Comparison of ENCODE assay signal across 30 mouse cellular contexts in genomic region chr2:166719301-166719929, GRCm38 (mm10). TPM values are rescaled to one million over a fixed set of nuclear protein-coding genes. Genes with fewer than 3 reads are reported as not detected.
A peak's percentile ranks its signal among the peaks of the same experiment; 100 is the strongest.
DNase-seq lines count a peak whose midpoint lies in the region; ATAC-seq and TF ChIP-seq lines count a peak whose summit lies in the region.
"Had no signal": no experiment of that assay in that cellular context is flagged by ENCODE, and none has a peak within 500 bp of the region (broad histone marks: within the 10 kb centered on the region; RNA-seq: fewer than 3 reads in every experiment).

No protein-coding gene starts in this region.

- intact Hi-C loops in gastrocnemius, adult 2 months (cut with DNase I) = no loop called here
- intact Hi-C loops in heart, adult 2 months (cut with DNase I) = no loop called here

- no peak overlapping the region for H3K4me3 ChIP-seq in gastrocnemius, adult 2 months
- no peak overlapping the region for H3K4me3 ChIP-seq in heart, adult 2 months
- H3K4me3 ChIP-seq: embryonic facial prominence, embryonic 12.5 days; erythroblast, embryonic 14.5 days; forebrain, embryonic 12.5 days; layer of hippocampus, adult 2 months; limb, embryonic 10.5 days; liver, embryonic 15.5 days; lung, embryonic 15.5 days; stomach, embryonic 15.5 days had no signal

- H3K27ac ChIP-seq in gastrocnemius, adult 2 months = no peak overlapping the region
- H3K27ac ChIP-seq in heart, adult 2 months = no peak overlapping the region
- H3K27ac ChIP-seq: embryonic facial prominence, embryonic 12.5 days; forebrain, embryonic 12.5 days; hindbrain, embryonic 14.5 days; layer of hippocampus, adult 2 months; limb, embryonic 10.5 days; liver, embryonic 15.5 days; lung, embryonic 15.5 days; stomach, embryonic 15.5 days had no signal

- peak; percentile 78 for DNase-seq in heart, adult 11 months
- no peak for DNase-seq in heart, adult 18-20 months
- peak; percentile 47 for DNase-seq in MEL-GATA-1-ER (ENCODE audit: extremely low read depth, low read depth)
- no peak for DNase-seq in frontal cortex, postnatal 36 days (ENCODE audit: low spot score in 2 of 2)
- DNase-seq in thymus, postnatal 0 days (ENCODE audit: low spot score) = no peak
- no peak for DNase-seq in gastrocnemius, adult 2 months
- DNase-seq in heart, adult 2 months = no peak
- DNase-seq: adrenal gland, adult 2 months; cerebellum, adult 11-12 months; cerebellum, postnatal 10 days; gastrocnemius, postnatal 10 days; heart, postnatal 4 days; kidney, adult 9 months; kidney, postnatal 14 days; liver; lung, postnatal 4 days; right cerebral cortex, postnatal 25 days; spleen, adult 18-20 months; thymus, postnatal 4 days had no signal

- TF ChIP-seq CTCF in gastrocnemius, adult 2 months (IDR thresholded peaks at IDR 0.05) = no peak
- TF ChIP-seq CTCF in heart, adult 2 months (IDR thresholded peaks at IDR 0.05) = no peak

- no peak overlapping the region for H3K9ac ChIP-seq in heart, adult 2 months (ENCODE audit: low read depth, low read length)
- H3K9ac ChIP-seq: embryonic facial prominence, embryonic 12.5 days; forebrain, embryonic 12.5 days; hindbrain, embryonic 14.5 days; liver, embryonic 15.5 days; lung, embryonic 15.5 days; stomach, embryonic 15.5 days had no signal

- no peak for TF ChIP-seq EP300 in heart, adult 2 months (IDR thresholded peaks at IDR 0.05; ENCODE audit: insufficient read depth, low read depth, low read length)

- WGBS in heart, adult 2 months = 93% methylated on average over 1 of the region's 1 CpGs

- no peak for TF ChIP-seq POLR2A in heart, adult 2 months (IDR thresholded peaks at IDR 0.05; ENCODE audit: insufficient read depth, low read depth, low read length)

- no peaks in the 10 kb centered on the region for H3K79me2 ChIP-seq in heart, adult 2 months (replicated peaks; ENCODE audit: control insufficient read depth, insufficient read depth, low read length)

- no peaks in the 10 kb centered on the region for H3K36me3 ChIP-seq in heart, adult 2 months (ENCODE audit: control insufficient read depth, insufficient read depth, low read length)
- H3K36me3 ChIP-seq: embryonic facial prominence, embryonic 12.5 days; forebrain, embryonic 12.5 days; limb, embryonic 10.5 days; liver, embryonic 15.5 days; lung, embryonic 15.5 days; stomach, embryonic 15.5 days had no signal

- peak; percentile 56 for ATAC-seq in megakaryocyte, adult 5-6 weeks (ENCODE audit: poor library complexity, severe bottlenecking)
- ATAC-seq: intestine, embryonic 16.5 days had no signal

- no peaks in the 10 kb centered on the region for H3K27me3 ChIP-seq in heart, adult 2 months (ENCODE audit: control insufficient read depth, insufficient read depth, low read length)
- H3K27me3 ChIP-seq: embryonic facial prominence, embryonic 12.5 days; lung, embryonic 15.5 days; stomach, embryonic 15.5 days had no signal

- peaks cover 1% of the 10 kb centered on the region for H3K4me1 ChIP-seq in heart, adult 2 months (ENCODE audit: control insufficient read depth, insufficient read depth, low read length)

RNA-seq across cellular contexts. Expression of gene Prex1, which starts 5.8 kb away (rescaled TPM):
- total RNA-seq in heart, adult 18-20 months (2021) = 1 to 10 TPM; 5.1 to 6.8 TPM
- 75.3 and 85.4 TPM in 2 replicates for total RNA-seq in megakaryocyte, adult 5-6 weeks (2015)
- total RNA-seq in megakaryocyte, adult 5-6 weeks (2017) = 61.1 and 73.3 TPM in 2 replicates
- polyA plus RNA-seq in thymus, postnatal 0 days (2015; fragmentation: Nextera tagmentation; extraction: Ambion mirVana) = 41.9 and 49.8 TPM in 2 replicates
- total RNA-seq in gastrocnemius, adult 2 months (2021) = 1 to 10 TPM; 3.0 to 5.2 TPM
- total RNA-seq in heart, adult 2 months (2021) = 1 to 10 TPM; 5.2 to 6.0 TPM
- polyA plus RNA-seq in heart, adult 2 months (2012; rRNA removed) = 9.3 and 9.8 TPM in 2 replicates

Comparison
In these comparisons a context has a peak if more than half of its experiments do, and no peak if none do; other contexts are left out.
1. DNase-seq: peak in heart, adult 11 months (single experiment) and MEL-GATA-1-ER (single experiment); none in heart, adult 18-20 months (0 of 2), frontal cortex, postnatal 36 days (0 of 2), thymus, postnatal 0 days (single experiment), gastrocnemius, adult 2 months (single experiment) and heart, adult 2 months (0 of 2).
2. RNA of gene Prex1, which starts 5.8 kb away (total RNA-seq): 61.1 to 85.4 TPM in megakaryocyte, adult 5-6 weeks; 5.1 to 6.8 TPM in heart, adult 18-20 months, 5.2 to 6.0 TPM in heart, adult 2 months and 3.0 to 5.2 TPM in gastrocnemius, adult 2 months; every median in the first group is over 4 times any median in the second.